Mouse (Mus musculus): Measurements from ENCODE around the gene Gpr137.

Gpr137 gene

GRCm38 (mm10) chr19:6942249-6942691, at the start of gene Gpr137:
TSS of gene Gpr137 (minus strand) at chr19:6942480.
- in situ Hi-C loops (cut with MboI, MseI): no loop called here

GRCm38 (mm10) chr19:6991166-6991565, 48.9 kb upstream of the Gpr137 start:
- in situ Hi-C loops (cut with MboI, MseI): loop anchor here (10.0 kb wide), 1 partner anchor 1754 kb away; the partner anchor contains the start of genes 1700092M07Rik and Stx5a

DNA sequence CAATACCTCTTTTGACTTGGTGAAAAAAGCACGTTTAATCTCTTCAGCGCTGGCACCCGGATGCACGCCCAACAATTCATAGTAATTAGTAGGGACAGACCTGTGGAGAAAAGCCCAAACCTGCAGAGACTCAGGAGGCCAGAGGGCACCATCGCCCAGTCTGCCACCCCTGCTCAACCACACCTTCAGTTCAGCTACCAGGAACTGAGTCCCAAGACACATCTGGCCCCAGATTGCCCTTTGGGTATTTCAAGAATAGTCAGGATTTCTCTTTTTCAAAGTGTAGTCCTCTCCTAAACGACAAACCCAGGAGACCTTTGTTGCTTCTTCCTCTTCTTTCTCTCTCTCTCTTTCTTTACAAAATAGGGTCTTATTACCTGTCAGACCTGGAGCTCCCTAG, 48.4 kb upstream of the Gpr137 start:
- in situ Hi-C loops (cut with MboI, MseI): loop anchor here (10.0 kb wide), 1 partner anchor 1754 kb away; the partner anchor contains the start of genes 1700092M07Rik and Stx5a

- in situ Hi-C loops (cut with MboI, MseI): no loop called here
These were observed 47.0 kb upstream of the Gpr137 start for GRCm38 (mm10) chr19:6989251-6989650.

- in situ Hi-C loops (cut with MboI, MseI): no loop called here
These were observed 45.6 kb upstream of the Gpr137 start for GRCm38 (mm10) chr19:6987904-6988285.

DNA sequence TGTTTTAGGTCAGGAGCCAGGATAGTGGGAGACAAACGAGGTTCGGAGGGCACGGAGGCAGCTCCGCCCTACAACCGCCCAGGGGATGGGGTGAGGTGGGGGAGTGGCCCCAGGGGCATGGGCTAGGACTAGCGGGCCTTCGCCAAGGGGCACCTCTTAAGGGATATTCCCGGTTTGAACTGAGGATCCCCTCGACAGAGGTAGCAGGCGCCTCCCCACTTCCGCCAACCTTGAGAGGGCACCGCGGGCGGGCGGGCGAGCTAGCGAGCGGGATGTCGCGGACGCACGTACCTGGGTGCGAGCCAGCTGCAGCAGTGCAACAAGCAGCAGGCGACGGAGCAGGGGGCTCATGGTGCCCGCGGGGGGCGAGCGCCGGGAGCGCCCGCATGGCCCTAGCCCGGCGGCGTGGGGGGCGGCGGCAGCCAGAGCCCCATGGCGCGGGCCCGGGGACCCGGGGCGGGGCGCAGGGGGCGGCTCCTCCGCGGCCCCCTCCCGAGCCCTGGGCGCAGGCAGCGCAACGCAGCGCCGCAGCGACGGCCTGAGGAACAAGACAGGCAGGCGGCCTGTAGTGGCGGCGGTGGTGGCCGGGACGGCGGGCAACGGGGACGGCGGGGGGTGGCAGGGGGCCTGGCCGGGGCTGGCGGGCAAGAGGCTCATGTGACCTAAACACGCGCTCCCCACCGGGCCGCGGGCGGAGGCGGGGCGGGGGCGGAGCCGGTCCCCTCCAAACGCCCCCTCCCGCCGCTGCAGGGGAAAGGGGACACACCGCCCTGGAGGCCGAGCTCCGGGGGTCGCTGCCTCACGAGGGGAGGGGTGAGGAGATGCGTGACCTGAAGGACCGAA, 45.0 kb upstream of the Gpr137 start, which contains the start of gene Vegfb:
Vegfb (minus strand) TSS at position 591 of the 843 bp plus-strand sequence.
- in situ Hi-C loops (cut with MboI, MseI): no loop called here

DNA sequence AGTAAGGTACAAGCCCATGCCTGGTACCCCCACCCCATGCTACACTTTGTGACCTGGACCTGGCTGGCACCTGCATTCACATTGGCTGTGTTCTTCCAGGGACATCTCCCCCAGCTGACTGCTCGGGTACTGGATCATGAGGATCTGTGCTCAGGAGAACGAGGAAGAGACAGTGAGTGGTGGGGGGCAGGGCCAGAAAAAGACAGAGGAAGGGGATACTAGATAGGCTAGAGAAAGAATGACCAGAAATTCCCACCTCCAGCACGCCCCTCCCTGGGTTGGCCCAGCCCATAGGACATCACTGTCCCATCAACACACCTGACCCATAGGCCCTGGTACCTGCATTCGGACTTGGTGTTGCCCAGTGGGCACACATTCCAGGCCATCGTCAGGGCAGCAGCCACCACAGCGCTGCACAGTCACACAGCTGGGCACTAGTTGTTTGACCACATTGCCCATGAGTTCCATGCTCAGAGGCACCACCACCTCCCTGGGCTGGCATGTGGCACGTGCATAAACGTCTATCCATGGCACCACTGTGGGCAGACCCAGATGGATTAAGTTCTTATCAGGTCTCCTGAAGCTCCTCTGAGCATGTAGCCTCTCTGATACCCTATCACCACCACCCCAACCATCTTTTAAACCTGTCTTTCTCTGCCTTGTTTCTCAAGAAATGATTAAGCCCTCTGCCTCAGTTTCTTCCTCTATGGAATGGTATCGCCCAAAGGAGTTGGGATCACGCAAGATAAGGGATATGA, 43.9 kb upstream of the Gpr137 start:
- in situ Hi-C loops (cut with MboI, MseI): no loop called here

GRCm38 (mm10) chr19:6985300-6985699, 43.0 kb upstream of the Gpr137 start:
- in situ Hi-C loops (cut with MboI, MseI): no loop called here

- in situ Hi-C loops (cut with MboI, MseI): no loop called here
These were observed 41.3 kb upstream of the Gpr137 start for GRCm38 (mm10) chr19:6983621-6984020.

DNA sequence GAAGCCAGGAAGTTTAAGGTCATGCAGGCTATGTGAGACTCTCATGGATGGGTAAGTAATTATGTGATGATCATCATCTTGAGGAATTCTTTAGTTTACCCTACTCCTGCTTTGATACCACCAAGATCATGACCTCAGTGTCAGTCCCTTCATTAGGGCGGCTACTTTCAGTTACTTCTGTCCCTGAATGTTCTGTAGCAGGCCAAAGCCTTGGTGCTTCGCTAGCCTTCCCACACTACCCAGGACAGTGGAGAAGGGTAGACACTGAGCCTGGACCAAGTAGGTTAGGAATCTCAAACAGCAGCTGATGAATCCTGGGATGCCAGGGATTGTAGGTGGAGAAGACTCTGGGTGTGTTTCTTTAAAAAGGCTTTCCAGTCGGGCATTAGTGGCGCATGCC, 39.2 kb upstream of the Gpr137 start:
- in situ Hi-C loops (cut with MboI, MseI): no loop called here

- in situ Hi-C loops (cut with MboI, MseI): no loop called here
These were observed 38.3 kb upstream of the Gpr137 start, which contains the start of gene Fkbp2 for GRCm38 (mm10) chr19:6980381-6981093. TSS of gene Fkbp2 (minus strand) at chr19:6980501.

DNA sequence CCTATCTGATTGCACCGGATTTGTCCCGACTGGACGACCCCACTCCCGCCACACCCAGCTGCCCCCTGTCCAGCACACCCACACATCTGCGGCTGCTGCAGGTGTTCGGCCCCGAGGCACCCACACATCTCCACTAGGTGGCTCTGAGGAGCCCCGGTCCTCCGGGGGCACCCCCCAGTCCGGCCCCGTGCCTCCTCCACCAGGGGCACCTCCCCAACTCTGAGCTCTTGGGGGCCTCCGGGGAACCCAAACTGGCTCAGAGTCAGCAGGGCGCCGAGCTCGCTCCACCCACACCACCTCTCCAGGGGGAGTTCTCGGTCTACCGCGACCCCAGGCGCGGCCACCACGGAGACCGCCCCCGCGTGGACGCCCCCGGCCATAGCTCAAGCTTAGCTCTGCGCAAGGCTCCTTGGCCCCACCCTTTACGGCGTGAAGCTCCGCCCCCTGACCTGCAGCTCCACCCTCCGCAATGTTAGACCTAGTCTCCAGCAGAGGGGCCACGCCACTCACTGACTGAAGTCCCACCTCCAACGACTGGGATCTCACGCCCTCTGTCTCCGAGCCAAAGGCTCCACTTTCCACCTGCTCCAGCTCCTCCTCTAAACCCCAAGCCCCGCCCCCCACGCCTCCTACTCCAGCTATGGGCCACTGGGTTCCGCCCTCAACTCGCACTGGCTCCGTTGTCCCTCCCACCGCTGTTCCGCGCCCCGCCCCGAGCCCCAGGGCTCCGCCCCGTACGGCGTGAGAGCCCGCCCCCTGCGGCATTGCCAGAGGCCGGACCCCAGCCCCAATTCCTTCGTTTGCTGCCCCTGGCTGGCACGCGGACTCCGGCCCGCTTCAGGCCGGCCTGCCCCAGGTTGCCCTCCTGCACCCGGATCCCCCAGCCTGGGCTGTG, 37.5 kb upstream of the Gpr137 start:
- in situ Hi-C loops (cut with MboI, MseI): loop anchor here (5.0 kb wide), 2 partner anchors 42 to 67 kb away; partner anchors contain the start of gene Prdx5

- in situ Hi-C loops (cut with MboI, MseI): loop anchor here (5.0 kb wide), 2 partner anchors 42 to 67 kb away; partner anchors contain the start of gene Prdx5
These were observed 36.8 kb upstream of the Gpr137 start for GRCm38 (mm10) chr19:6979001-6979479.

- in situ Hi-C loops (cut with MboI, MseI): loop anchor here (5.0 kb wide), 2 partner anchors 41 to 66 kb away; partner anchors contain the start of gene Prdx5
These were observed 36.3 kb upstream of the Gpr137 start for GRCm38 (mm10) chr19:6978639-6978974.

DNA sequence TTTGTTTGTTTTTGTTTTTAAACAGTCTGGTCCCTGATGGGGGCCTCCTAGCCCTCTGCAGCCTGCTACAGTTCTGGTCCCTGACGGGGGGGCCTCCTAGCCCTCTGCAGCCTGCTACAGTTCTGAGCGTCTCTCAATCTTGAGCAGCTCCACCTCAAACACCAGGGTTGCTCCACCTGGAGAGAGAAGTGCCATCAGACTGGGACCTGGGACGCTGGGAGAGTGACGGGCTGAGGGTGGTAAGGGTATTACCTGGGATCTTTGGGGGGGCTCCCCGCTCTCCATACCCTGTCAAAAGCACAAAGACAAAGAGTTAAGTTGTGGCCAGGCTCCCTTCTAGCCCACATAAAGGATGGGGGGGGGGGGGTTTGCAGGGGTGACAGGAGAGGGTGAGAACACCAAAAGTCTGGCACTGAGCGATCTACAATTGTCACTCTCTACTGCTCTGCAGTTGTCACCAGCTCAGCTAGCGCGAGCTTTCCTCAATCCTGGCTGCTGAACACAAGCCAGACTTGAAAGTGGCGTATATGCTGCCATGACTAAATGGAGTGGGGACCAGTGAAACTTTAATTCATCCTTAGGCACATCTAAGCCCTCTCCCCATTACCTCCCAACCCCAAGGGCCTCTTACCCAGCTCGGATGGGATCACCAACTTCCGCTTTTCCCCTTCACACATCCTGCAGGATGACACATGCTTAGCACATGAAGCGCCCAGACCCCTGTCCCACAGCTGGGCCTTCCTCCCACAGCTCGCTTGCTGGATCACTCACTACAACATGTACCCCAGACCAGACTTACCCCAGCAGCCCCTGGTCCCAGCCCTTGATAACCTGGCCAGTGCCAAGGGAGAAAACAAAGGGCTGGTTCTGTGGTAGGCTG, 35.7 kb upstream of the Gpr137 start:
- in situ Hi-C loops (cut with MboI, MseI): loop anchor here (5.0 kb wide), 2 partner anchors 41 to 66 kb away; partner anchors contain the start of gene Prdx5

- in situ Hi-C loops (cut with MboI, MseI): loop anchor here (5.0 kb wide), 2 partner anchors 39 to 64 kb away; partner anchors contain the start of gene Prdx5
These were observed 33.5 kb upstream of the Gpr137 start, which contains the start of gene Plcb3 for GRCm38 (mm10) chr19:6975537-6976521. TSS of gene Plcb3 (minus strand) at chr19:6976470.
